Mouse (Mus musculus): ENCODE measurements at regions not wholly inside any gene's neighbourhood (a gene's known extent, or its start where the extent isn't known, plus 50 kb on each side); places are given as distances from the start of the nearest gene placed in this dataset.

GRCm38 (mm10) chr2:166256193-166256592, 100.7 kb upstream of the Sulf2 start:
- no peak for ATAC-seq (replicated peaks; ENCODE audit: low FRiP score, low TSS enrichment, poor library complexity, severe bottlenecking)

GRCm38 (mm10) chr2:166254581-166254980, 99.1 kb upstream of the Sulf2 start:
- no peak for ATAC-seq (replicated peaks; ENCODE audit: low FRiP score, low TSS enrichment, poor library complexity, severe bottlenecking)

- ATAC-seq (replicated peaks; ENCODE audit: low FRiP score, low TSS enrichment, poor library complexity, severe bottlenecking), result no peak
These were observed 96.6 kb upstream of the Sulf2 start for GRCm38 (mm10) chr2:166252107-166252506.

- ATAC-seq (replicated peaks; ENCODE audit: low FRiP score, low TSS enrichment, poor library complexity, severe bottlenecking), result no peak
These were observed 96.0 kb upstream of the Sulf2 start for GRCm38 (mm10) chr2:166251421-166251820.

GRCm38 (mm10) chr2:166250571-166250970, 95.1 kb upstream of the Sulf2 start:
- no peak for ATAC-seq (replicated peaks; ENCODE audit: low FRiP score, low TSS enrichment, poor library complexity, severe bottlenecking)

GRCm38 (mm10) chr2:166249338-166249950, 94.0 kb upstream of the Sulf2 start:
- ATAC-seq (replicated peaks; ENCODE audit: low FRiP score, low TSS enrichment, poor library complexity, severe bottlenecking), result no peak

GRCm38 (mm10) chr2:166246401-166247189, 91.1 kb upstream of the Sulf2 start:
- ATAC-seq (replicated peaks; ENCODE audit: low FRiP score, low TSS enrichment, poor library complexity, severe bottlenecking), result no peak

GRCm38 (mm10) chr2:166245219-166245618, 89.8 kb upstream of the Sulf2 start:
- ATAC-seq (replicated peaks; ENCODE audit: low FRiP score, low TSS enrichment, poor library complexity, severe bottlenecking), result no peak

GRCm38 (mm10) chr2:166242786-166243521, 87.5 kb upstream of the Sulf2 start:
- no peak for ATAC-seq (replicated peaks; ENCODE audit: low FRiP score, low TSS enrichment, poor library complexity, severe bottlenecking)

GRCm38 (mm10) chr2:166241310-166241709, 85.8 kb upstream of the Sulf2 start:
- no peak for ATAC-seq (replicated peaks; ENCODE audit: low FRiP score, low TSS enrichment, poor library complexity, severe bottlenecking)

- ATAC-seq (replicated peaks; ENCODE audit: low FRiP score, low TSS enrichment, poor library complexity, severe bottlenecking), result no peak
These were observed 84.6 kb upstream of the Sulf2 start for GRCm38 (mm10) chr2:166240056-166240455.

GRCm38 (mm10) chr2:166237554-166238269, 82.2 kb upstream of the Sulf2 start:
- ATAC-seq (replicated peaks; ENCODE audit: low FRiP score, low TSS enrichment, poor library complexity, severe bottlenecking), result no peak

GRCm38 (mm10) chr2:166236102-166236501, 80.6 kb upstream of the Sulf2 start:
- ATAC-seq (replicated peaks; ENCODE audit: low FRiP score, low TSS enrichment, poor library complexity, severe bottlenecking), result no peak

GRCm38 (mm10) chr2:166234579-166235212, 79.2 kb upstream of the Sulf2 start:
- no peak for ATAC-seq (replicated peaks; ENCODE audit: low FRiP score, low TSS enrichment, poor library complexity, severe bottlenecking)

- no peak for ATAC-seq (replicated peaks; ENCODE audit: low FRiP score, low TSS enrichment, poor library complexity, severe bottlenecking)
These were observed 77.8 kb upstream of the Sulf2 start for GRCm38 (mm10) chr2:166233246-166233645.

GRCm38 (mm10) chr2:166232376-166232775, 76.9 kb upstream of the Sulf2 start:
- no peak for ATAC-seq (replicated peaks; ENCODE audit: low FRiP score, low TSS enrichment, poor library complexity, severe bottlenecking)

- no peak for ATAC-seq (replicated peaks; ENCODE audit: low FRiP score, low TSS enrichment, poor library complexity, severe bottlenecking)
These were observed 75.2 kb upstream of the Sulf2 start for GRCm38 (mm10) chr2:166230617-166231016.

GRCm38 (mm10) chr2:166228356-166228755, 72.9 kb upstream of the Sulf2 start:
- ATAC-seq (replicated peaks; ENCODE audit: low FRiP score, low TSS enrichment, poor library complexity, severe bottlenecking), result no peak

- ATAC-seq (replicated peaks; ENCODE audit: low FRiP score, low TSS enrichment, poor library complexity, severe bottlenecking), result no peak
These were observed 72.0 kb upstream of the Sulf2 start for GRCm38 (mm10) chr2:166227496-166227895.

Measured in megakaryocyte-erythroid progenitor cell, adult 5-6 weeks (primary cell).